Mouse (Mus musculus): Measurements from ENCODE around the gene Foxf2.

Foxf2 gene

GRCm38 (mm10) chr13:31626183-31626801 is 676 bp downstream of the Foxf2 start:
- DNase-seq (ENCODE audit: low spot score in 2 of 2): no peak

- DNase-seq (ENCODE audit: low spot score in 2 of 2): no peak
Measured at GRCm38 (mm10) chr13:31626991-31627625, 1.5 kb downstream of the Foxf2 start.

DNA sequence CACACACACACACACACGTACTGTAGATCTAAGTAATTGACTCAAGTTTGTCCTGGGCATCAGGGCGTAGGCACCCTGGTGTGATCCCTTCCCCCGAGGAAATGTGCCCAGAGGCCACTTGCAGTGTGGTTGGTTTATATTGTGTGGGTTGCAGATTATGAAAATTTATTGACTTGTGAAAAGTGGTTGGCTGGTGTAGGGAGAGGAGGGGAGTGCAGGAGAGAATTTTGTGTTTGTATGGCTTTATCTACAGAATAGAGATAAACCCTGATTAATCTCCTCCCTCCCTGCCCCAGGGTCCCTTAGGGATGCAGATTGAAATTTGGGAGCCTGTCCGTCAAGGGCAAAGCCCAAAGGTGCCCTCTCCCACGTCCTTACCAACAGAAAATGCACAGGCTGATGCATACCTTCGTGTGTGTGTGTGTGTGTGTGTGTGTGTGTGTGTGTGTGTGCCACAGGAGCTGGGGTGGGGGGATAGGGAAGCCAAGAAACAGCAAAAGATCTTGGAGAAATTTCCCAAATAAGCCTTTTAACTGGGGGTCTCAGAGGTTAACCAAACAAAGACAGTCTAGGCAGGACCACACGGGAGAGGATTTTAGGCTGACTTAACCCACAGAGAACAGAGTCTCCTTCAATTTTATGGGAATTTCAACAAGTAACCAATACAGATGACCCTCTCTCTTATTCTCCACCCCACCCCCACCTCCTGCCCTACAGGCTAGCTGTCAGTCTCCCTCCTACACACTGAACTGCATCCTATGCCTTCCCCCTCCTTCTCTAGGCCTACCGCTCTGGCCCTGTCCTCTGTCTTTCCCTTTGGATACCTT is 2.5 kb downstream of the Foxf2 start:
- no peak for DNase-seq (ENCODE audit: low spot score in 2 of 2)

DNA sequence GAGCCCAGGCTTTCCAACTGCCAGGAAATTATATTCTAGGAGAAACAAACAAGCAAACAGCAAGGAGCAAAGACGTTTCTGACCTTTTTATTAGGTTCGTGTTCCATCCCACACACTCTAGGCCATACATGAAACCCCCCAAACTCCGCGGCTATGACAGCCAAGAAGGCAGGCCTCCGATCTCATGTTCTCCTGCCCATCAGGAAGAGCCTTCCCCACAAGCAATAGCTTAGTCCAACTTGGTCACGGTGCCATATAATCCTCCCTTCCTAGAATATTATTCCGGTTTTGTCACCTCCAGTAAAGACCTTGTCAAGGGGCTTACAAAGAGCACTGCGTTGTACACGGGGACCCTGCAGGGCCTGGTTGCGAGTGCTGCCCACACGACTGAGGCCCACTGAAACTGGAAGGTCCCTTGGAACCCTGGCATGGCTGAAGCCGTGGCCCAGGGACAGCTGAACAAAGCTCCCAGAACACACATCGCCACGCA is 3.1 kb downstream of the Foxf2 start:
- no peak for DNase-seq (ENCODE audit: low spot score in 2 of 2)

GRCm38 (mm10) chr13:31629321-31629851 is 3.8 kb downstream of the Foxf2 start:
- DNase-seq (ENCODE audit: low spot score in 2 of 2): no peak

- DNase-seq (ENCODE audit: low spot score in 2 of 2): no peak
Measured at GRCm38 (mm10) chr13:31630051-31630450, 4.4 kb downstream of the Foxf2 start.

GRCm38 (mm10) chr13:31630551-31630950 is 4.9 kb downstream of the Foxf2 start:
- no peak for DNase-seq (ENCODE audit: low spot score in 2 of 2)

DNA sequence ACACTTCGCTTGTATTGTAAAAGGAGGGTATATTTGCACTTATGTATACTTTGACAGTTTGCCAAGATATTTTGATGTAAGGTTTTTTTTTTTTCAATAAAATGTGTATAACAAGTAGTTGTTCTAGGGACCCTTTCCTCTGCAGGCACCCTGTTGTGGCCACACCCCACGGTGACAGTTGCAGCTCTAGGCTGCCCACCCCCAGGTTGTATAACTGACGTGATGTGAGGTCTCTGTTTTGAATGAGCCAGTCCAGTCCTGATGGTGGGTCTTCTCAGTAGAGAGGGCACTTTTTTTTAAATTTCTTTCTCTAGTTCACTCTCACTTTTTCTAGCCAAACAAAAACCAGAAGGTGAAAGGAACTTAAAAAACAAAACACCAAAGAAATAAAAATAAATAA is 5.7 kb downstream of the Foxf2 start:
- DNase-seq (ENCODE audit: low spot score in 2 of 2): no peak

GRCm38 (mm10) chr13:31632450-31632849 is 6.8 kb downstream of the Foxf2 start:
- DNase-seq (ENCODE audit: low spot score in 2 of 2): peak; percentile 65 to 81

- no peak for DNase-seq (ENCODE audit: low spot score in 2 of 2)
Measured at GRCm38 (mm10) chr13:31633259-31633658, 7.6 kb downstream of the Foxf2 start.

GRCm38 (mm10) chr13:31635546-31635945 is 9.9 kb downstream of the Foxf2 start:
- no peak for DNase-seq (ENCODE audit: low spot score in 2 of 2)

DNA sequence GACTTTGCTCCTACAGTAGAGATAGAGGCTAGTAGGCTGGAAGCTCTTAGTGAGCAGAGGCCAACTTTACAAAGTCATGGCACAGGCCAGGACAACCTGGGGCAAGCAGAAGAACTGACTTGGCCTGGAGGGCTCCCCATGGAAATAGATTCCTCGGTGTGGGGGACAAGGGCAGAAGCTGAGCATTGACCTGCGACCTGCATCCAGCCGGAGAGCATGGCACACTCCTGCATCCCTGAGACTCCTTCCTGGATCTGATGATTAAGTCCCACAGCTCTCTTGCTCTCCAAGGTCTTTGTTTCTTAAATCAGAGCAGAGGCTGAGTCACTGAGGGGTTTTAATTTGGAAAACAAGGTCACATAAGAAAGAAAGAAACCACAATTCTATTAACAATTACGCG is 15.9 kb downstream of the Foxf2 start:
- DNase-seq (ENCODE audit: low spot score in 2 of 2): no peak

GRCm38 (mm10) chr13:31652131-31652745 is 26.6 kb downstream of the Foxf2 start:
- no peak for DNase-seq (ENCODE audit: low spot score in 2 of 2)

DNA sequence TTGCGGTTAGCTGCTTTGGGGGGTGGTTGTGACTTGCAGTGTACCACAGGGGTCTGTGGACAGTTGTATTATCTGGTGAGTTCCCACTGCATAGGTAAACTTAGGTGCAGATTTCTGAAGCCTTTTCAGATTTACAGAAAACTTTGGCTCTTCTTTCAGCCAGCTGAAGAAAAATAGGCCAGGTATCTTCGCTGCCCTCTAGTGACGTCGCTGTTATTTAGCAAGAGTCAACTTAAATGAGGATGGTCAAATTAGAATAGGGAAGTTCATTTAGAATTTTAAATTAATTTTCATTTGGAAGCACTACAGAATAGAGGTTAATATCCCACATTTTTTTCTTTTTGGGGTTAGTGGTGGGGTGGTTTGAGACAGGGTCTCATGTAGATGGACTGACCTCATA is 30.6 kb downstream of the Foxf2 start:
- no peak for DNase-seq (ENCODE audit: low spot score in 2 of 2)

- DNase-seq (ENCODE audit: low spot score in 2 of 2): no peak
Measured at GRCm38 (mm10) chr13:31658212-31658611, 32.6 kb downstream of the Foxf2 start.

- peak; percentile 35 to 73 for DNase-seq (ENCODE audit: low spot score in 2 of 2)
Measured at GRCm38 (mm10) chr13:31658963-31659362, 33.3 kb downstream of the Foxf2 start.

GRCm38 (mm10) chr13:31661211-31661610 is 35.6 kb downstream of the Foxf2 start:
- DNase-seq (ENCODE audit: low spot score in 2 of 2): no peak

- no peak for DNase-seq (ENCODE audit: low spot score in 2 of 2)
Measured at GRCm38 (mm10) chr13:31665376-31665775, 39.8 kb downstream of the Foxf2 start.

GRCm38 (mm10) chr13:31667919-31668524 is 42.4 kb downstream of the Foxf2 start:
- no peak for DNase-seq (ENCODE audit: low spot score in 2 of 2)

- no peak for DNase-seq (ENCODE audit: low spot score in 2 of 2)
Measured at GRCm38 (mm10) chr13:31672093-31672492, 46.5 kb downstream of the Foxf2 start.

Data from cerebellum, postnatal 4 days (tissue).